Mouse (Mus musculus): ENCODE measurements around the gene Vezf1.

Vezf1 gene

DNA sequence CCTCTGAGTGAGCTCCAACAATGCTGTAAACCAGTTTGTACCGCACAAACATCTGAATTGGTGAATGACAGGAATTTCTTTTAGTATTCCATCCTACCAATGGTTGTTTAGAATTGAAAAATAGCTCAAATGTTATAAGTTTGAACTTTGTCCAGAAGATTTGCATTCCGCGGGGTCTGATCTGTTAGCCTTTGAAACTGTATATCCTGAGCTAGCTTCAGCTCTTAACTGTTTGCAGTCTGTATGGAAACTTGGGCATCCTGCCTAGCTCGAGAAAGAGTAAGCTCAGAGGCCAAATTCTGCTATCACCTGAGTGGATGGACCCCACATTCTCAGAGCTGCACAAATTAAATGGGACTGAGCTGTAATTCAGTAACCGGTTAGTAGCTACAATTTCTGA lies 3.0 kb downstream of the Vezf1 start:
- no peak for TF ChIP-seq GATA4 (IDR thresholded peaks at IDR 0.05; ENCODE audit: insufficient replicate concordance, low read length)

DNA sequence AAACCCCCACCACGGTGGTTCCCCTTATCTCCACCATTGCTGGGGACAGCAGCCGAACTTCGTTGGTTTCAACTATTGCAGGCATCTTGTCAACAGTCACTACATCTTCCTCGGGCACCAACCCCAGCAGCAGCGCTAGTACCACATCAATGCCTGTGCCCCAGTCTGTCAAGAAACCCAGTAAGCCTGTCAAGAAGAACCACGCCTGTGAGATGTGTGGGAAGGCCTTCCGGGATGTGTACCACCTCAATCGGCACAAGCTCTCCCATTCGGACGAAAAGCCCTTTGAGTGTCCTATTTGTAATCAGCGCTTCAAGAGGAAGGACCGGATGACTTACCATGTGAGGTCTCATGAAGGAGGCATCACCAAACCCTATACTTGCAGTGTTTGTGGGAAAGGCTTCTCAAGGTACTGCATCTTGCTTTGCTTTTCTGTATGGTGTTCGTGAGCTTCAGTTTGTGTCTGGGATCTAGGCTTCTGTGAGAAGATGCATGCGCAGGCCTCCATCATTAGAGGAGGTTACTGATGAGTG lies 5.3 kb downstream of the Vezf1 start:
- no peak for TF ChIP-seq GATA4 (IDR thresholded peaks at IDR 0.05; ENCODE audit: insufficient replicate concordance, low read length)

DNA sequence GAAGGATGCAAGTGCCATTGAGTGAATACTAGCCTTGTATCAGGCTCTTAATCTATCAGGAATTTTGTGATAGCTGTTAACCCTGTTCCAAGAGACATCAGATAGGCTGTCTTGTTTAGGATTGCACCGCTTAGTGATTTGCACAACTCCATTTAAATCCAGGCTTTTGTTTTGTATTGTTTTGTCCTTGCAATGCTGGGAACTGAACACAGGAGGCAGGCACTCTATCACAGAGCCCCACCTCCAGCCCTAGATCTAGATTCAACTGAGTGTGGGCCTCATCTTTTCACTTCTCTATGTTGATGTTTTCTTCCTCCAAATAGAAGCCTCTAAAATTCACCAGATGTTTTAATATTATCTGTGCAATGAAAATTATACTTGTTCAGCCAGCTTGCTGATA lies 7.6 kb downstream of the Vezf1 start:
- no peak for TF ChIP-seq GATA4 (IDR thresholded peaks at IDR 0.05; ENCODE audit: insufficient replicate concordance, low read length)

DNA sequence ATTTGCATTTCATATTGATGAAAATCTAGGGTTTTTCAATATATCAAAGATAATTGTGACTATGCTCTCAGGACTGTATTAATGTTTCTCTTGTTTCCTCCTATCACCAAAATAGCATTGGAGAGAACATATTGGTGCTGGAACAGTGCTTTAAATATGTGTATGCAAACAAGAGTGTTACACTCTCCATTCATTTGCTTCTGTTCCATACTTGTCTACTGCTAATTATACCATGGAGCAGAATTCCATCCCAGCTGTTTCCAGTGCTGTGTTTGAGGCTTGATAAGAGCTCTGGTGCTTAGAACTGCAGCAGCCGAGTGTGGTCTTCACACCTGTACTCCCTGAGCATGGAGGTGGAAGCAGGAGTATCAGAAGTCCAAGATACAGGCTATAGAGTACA lies 8.3 kb downstream of the Vezf1 start:
- no peak for TF ChIP-seq GATA4 (IDR thresholded peaks at IDR 0.05; ENCODE audit: insufficient replicate concordance, low read length)

DNA sequence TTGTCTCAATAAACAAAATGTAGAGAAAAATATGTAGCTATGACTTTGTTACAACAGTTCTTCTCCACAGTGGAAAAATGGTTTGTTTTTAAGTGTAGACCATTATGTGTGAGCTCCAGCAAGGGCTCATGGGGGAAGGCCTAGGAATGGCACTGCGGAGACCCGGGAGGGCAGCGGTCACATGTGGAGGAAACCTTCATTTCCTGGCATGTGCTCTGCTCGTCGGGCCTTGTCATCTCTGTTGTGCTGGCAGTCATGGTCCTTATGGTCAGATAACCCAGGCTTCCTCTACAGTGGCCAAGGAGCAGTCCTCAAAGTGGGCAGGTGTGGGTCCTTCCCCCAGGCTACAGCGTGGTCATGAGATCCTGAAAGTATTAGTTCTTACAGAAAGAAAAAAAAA lies 15.6 kb downstream of the Vezf1 start:
- no peak; the same call in 1 of the 2 replicates for TF ChIP-seq GATA4 (IDR thresholded peaks at IDR 0.05; ENCODE audit: insufficient replicate concordance, low read length)

DNA sequence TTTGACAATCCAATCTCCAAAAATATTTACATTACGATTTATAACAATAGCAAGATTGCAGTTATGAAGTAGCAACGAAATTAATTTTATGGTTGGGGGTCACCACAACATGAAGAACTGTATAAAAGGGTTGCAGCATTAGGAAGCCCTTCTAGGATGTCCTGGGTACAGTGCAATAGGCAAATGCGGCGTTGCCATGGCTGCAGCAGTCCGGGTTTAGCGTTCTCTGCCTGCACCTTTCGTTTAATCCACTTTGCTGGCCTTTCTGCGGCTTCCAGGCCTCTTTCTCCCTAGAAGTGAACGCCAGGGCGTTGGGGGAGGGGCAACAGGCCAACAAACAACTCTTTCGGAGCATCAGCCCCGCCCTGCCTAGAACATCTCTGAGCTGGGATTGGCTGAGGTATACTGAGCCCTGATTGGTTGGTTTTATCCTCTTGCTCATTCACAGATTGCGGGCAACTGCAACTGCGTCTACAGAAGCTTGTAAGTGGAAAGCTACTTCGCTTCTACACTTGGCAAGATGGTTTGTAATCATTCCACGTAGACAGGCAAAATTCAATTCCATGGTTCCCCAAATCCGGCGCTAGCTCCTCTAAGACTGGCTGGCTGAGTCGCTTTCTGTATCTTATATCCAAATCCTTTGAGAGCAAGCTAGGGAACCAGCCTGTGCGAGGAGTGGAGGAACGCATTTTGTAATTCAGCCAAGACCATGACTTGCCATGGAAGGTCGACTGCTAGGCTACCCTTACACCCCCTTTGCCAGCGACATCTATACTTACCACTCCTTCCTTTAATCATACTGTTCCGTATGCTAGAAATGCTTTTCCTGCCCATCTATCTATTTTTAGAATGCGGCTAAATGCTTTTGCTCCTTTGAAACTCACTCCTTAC lies 18.9 kb downstream of the Vezf1 start:
- 0 out of 2 replicates have a peak, but pooled peaks have one; percentile 4 for TF ChIP-seq GATA4 (IDR thresholded peaks at IDR 0.05; ENCODE audit: insufficient replicate concordance, low read length)

DNA sequence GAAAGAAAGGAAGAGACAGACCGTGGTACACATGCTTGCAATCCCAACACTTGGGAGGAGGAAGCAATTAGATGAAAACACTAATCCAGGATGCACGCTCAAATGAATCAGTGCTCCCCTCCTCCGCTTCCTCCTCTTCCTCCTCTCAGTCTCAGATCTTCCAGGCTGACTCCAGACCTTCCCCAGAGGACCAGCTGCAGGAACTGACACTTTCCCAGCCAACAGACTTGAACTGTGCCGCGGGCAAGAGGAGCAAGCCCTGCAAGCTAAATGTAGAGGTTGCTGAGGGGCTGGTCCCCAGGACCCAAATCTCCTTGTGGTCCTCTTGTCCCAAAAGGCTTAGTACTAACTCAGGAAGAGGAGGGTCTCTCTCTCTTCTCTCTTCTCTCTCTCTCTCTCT lies 21.1 kb downstream of the Vezf1 start:
- no peak for TF ChIP-seq GATA4 (IDR thresholded peaks at IDR 0.05; ENCODE audit: insufficient replicate concordance, low read length)

DNA sequence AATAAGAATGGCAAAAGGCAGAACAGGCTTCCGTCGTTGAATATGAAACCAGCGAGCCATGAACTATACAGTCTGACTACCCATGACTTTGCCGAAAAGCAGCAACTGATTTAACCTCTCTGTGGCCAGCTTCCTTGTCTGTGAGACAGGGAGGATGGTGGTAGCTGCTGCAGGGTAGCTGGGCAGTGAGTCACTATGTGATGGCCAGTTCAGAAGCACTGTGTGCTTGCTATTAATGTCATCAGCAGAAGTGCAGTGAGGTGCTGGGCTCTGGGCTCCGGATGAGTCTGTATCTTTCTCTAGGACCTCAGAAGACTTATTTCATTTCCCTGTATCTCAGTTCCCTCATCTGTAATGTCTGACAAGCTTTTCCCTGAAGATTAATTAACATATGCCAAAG lies 22.2 kb downstream of the Vezf1 start:
- TF ChIP-seq GATA4 (IDR thresholded peaks at IDR 0.05; ENCODE audit: insufficient replicate concordance, low read length) = no peak

DNA sequence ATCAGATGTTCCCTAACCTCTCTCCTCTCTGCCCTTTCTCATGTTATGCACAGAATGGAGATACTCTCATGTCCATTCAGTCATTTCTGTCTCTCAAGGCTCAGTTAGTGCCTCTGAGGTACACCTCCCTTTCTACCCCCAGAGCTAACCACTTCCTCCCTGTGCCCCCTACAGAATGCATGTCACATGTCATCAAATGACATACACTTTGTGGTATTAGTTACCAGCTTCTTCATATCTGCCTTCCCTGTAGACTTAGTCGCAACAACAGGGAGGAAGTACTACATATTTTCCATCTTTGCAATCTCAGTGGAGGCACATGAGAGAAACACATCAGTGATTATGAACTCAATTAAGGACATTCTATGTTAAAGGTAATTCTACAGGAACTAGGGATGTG lies 23.9 kb downstream of the Vezf1 start:
- TF ChIP-seq GATA4 (IDR thresholded peaks at IDR 0.05; ENCODE audit: insufficient replicate concordance, low read length) = no peak

DNA sequence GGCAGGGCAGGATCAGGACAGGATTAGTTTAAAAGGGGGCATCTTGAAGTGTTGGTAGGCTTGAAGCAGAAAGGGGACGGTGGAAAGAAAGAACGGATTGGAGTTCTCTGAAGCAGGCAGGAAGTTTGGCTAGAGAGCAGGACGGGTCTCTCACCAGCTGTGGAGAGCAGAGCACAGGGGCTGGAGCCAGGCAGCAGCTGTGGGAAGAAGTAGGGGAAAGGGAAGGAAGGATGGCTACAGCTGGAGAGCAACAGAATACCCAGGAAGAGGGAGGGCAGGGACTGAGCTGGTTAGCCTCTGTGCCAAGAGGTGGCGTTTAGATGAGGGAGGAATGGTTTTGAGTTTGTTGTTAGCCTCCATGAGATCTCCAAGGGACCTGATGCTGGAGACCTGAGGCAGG lies 29.1 kb downstream of the Vezf1 start:
- TF ChIP-seq GATA4 (IDR thresholded peaks at IDR 0.05; ENCODE audit: insufficient replicate concordance, low read length) = no peak

DNA sequence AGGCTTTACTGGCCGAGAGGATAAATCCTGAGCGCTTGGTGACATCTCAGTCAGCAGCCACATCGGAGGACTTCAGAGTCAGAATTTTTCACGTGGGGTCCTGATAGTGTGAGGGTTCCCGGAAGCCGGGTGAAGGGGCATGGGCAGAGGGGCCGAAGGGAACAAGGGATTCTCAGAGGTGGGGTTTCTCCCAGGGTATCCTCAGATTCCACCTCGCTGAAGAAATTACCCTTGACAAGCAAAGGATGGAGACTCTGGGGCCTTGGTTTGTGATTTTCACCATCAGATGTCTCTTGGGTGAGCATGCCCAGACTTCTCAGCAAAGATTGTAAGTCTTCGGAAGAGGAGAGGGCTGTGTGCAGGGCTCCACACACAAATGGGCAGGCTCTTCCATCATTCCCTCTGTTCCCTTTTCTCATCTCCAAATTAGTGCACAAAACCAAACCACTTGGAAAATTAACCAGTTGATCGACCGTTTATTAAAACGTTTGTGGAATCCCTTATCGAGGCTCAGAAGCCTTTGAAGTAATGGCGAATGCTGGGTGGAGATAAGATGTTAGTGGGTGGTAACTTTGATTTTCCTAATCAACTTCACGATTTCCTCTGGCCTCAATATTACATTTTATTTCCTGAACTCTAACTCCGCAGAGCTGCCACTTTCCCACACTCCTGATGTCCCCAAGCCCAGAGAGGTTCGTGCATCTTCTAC lies 30.1 kb downstream of the Vezf1 start, which contains the start of gene Cuedc1:
Gene Cuedc1 (plus strand): TSS at position 38 of the 709 bp plus-strand sequence.
- TF ChIP-seq GATA4 (IDR thresholded peaks at IDR 0.05; ENCODE audit: insufficient replicate concordance, low read length) = no peak; the same call in 1 of the 2 replicates

DNA sequence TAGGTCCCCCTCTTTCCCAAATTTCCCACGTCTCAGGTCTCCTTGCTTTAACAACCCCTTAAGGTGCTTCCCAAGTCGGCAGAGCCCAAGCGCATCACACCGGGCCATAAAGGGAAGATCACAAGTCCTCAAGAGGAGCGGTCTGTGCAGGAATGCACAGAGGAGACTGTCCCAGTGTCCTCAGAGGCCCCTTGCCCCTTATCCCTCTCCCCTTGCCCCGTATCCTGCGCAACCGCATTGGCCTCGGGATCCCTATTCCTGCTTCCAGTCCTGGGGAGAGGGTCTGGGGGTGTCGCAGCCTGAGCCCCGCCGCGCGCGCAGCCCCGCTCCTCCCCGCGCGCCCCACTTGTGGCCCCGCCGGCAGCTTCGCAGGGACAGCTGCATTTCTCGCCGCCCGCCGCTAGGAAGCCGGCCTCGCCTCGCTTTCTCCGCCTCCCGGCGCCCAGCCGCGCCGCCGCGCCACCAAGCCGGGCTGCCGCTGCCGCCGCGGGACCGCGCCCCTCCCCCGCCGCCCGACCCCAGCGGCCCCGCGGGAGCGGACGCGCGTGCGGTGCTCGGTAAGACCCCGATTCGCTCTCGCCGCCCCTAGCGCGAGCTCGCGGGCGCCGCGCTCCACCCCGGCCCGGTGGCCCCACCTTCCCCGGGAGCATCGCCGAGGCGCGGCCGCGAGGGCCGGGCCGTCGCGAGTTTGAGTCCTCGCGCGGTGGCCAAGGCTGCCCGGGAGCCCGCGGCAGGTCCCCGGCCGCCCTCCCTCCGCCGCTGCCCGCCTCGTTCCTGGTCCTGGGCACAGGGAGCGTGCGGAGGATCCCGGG lies 30.9 kb downstream of the Vezf1 start:
- no peak for TF ChIP-seq GATA4 (IDR thresholded peaks at IDR 0.05; ENCODE audit: insufficient replicate concordance, low read length)

DNA sequence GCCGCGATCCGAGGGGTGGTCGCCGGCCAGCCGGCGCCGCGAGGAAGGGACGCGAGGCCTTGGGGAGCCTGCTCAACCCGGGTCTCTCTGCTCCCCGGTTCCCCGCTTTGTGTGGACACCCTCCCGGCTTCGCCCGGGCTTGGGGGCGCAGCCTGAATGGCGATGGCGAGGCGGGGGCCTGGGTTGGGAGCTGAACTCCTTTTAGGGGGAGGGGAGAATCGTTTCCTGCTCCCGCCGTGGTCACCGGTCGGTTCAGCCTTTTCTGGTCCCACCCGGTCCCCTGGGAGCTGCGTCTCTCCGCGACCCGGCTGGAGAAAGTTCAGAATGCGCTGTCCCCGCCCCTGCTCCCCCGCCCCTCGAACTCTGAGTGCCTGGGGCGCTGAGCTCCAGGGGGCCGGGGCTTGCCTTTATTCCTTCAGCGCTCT lies 31.5 kb downstream of the Vezf1 start:
- no peak for TF ChIP-seq GATA4 (IDR thresholded peaks at IDR 0.05; ENCODE audit: insufficient replicate concordance, low read length)

DNA sequence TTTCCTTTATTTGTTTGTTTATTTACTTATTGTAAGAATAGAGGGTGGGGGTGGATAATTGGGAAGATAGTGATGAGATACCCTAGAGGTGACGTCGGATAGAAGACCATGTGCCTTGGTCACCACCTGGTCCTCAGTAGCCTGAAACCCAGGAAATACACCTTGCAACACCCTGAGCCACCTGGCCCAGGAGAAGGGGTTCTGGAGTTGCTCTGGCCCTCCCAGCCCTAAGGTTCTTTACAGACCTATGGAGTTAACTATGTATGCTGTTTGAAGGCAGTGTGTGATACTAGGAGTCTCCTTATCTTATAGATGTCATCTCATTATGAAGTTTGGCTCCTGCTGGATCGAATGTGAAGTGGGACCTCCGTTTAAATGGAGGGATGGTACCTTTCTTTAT lies 32.1 kb downstream of the Vezf1 start:
- no peak for TF ChIP-seq GATA4 (IDR thresholded peaks at IDR 0.05; ENCODE audit: insufficient replicate concordance, low read length)

Data from liver, adult (tissue).